Mouse (Mus musculus) midbrain, embryonic 11.5 days (tissue): ENCODE results near the gene Crtam. TPM values are rescaled to one million over a fixed set of nuclear protein-coding genes. Genes with fewer than 3 reads are reported as not detected.
A peak's percentile ranks its signal among the peaks of the same experiment; 100 is the strongest.

Source experiments
- ATAC-seq: fragments of 200-750 bp; cut with Nextera tagmentation; 2 replicates; pipeline ENCODE4 v1.8.0; 2017; ENCODE audit warnings: moderate TSS enrichment, moderate library complexity; ENCODE audit not compliant: low FRiP score
- DNase-seq: peaks from one replicate; pipeline ENCODE4 v3.0.0; 2015; ENCODE audit warnings: low spot score; ENCODE audit errors: missing footprints
- H3K27ac ChIP-seq: fragments of 300-500 bp; sonication (generic); 2 replicates; pipeline ENCODE4 v1.5.1; 2014; ENCODE audit warnings: low read depth, low read length
- H3K27me3 ChIP-seq: fragments of 300-500 bp; sonication (generic); 2 replicates; pipeline ENCODE4 v1.6.1; 2014; ENCODE audit warnings: mild to moderate bottlenecking, low read length, moderate library complexity, mixed read lengths; ENCODE audit not compliant: control insufficient read depth, insufficient read depth
- H3K36me3 ChIP-seq: fragments of 300-500 bp; sonication (generic); 2 replicates; pipeline ENCODE4 v1.6.1; 2014; ENCODE audit warnings: mild to moderate bottlenecking, low read length, moderate library complexity, mixed read lengths; ENCODE audit not compliant: control insufficient read depth, insufficient read depth
- H3K4me1 ChIP-seq: fragments of 300-500 bp; sonication (generic); 2 replicates; pipeline ENCODE4 v1.6.1; 2014; ENCODE audit warnings: low read length; ENCODE audit not compliant: control insufficient read depth, insufficient read depth
- H3K4me2 ChIP-seq: fragments of 300-500 bp; sonication (generic); 2 replicates; pipeline ENCODE4 v1.6.1; 2014; ENCODE audit warnings: mild to moderate bottlenecking, moderate library complexity
- H3K4me3 ChIP-seq: fragments of 300-500 bp; sonication (generic); 2 replicates; pipeline ENCODE4 v1.5.1; 2014; ENCODE audit warnings: low read depth, low read length
- H3K9ac ChIP-seq: fragments of 300-500 bp; sonication (generic); 2 replicates; pipeline ENCODE4 v1.6.1; 2014; ENCODE audit warnings: low read length
- H3K9me3 ChIP-seq: fragments of 300-500 bp; sonication (generic); 2 replicates; pipeline ENCODE4 v1.6.1; 2016; ENCODE audit warnings: low read length; ENCODE audit not compliant: control insufficient read depth
- WGBS: fragments of 180-500 bp; shearing (Covaris S2); extraction: QIAGEN DNeasy Blood & Tissue Kit; methylation state at CpG from one replicate; pipeline ENCODE4 v1.1.7; 2014; 5-methylcytosine and 5-hydroxymethylcytosine counted together
- polyA plus RNA-seq: library from polyadenylated mRNA; unstranded; fragments of >200 nt; fragmentation: Nextera tagmentation; extraction: Ambion mirVana; gene quantifications from 2 replicates; pipeline ENCODE4 v1.2.1, GENCODE M21; 2014

Crtam gene
- polyA plus RNA-seq, 1 experiment from 2014 or later, result 0.07 TPM

- H3K4me3 ChIP-seq, result no peak overlapping the region
- H3K9ac ChIP-seq, result no peak overlapping the region
- H3K27me3 ChIP-seq, result no peaks in the 10 kb centered on the region
- no peak overlapping the region for H3K27ac ChIP-seq
- 90% methylated on average over 3 of the region's 3 CpGs for WGBS
- no peaks in the 10 kb centered on the region for H3K4me1 ChIP-seq
- ATAC-seq (no peak), DNase-seq (no peak)
- no peaks in the 10 kb centered on the region for H3K9me3 ChIP-seq
- no peak overlapping the region for H3K4me2 ChIP-seq
- no peaks in the 10 kb centered on the region for H3K36me3 ChIP-seq
Observed at GRCm38 (mm10) chr9:40983758-40984157, 20.7 kb downstream of the Crtam start.

- DNase-seq, result no peak
- WGBS, result 40% methylated on average over 6 of the region's 6 CpGs
Observed at GRCm38 (mm10) chr9:40982480-40982879, 21.9 kb downstream of the Crtam start.

GRCm38 (mm10) chr9:40974042-40974801 lies 30.2 kb downstream of the Crtam start:
- WGBS, result 80% methylated on average over 11 of the region's 11 CpGs
- Histone ChIP-seq H3K4me3 (no peak overlapping the region), H3K27me3 (no peaks in the 10 kb centered on the region), H3K4me1 (no peaks in the 10 kb centered on the region), H3K36me3 (no peaks in the 10 kb centered on the region), H3K4me2 (no peak overlapping the region), H3K27ac (no peak overlapping the region), H3K9ac (no peak overlapping the region), H3K9me3 (no peaks in the 10 kb centered on the region)
- DNase-seq (no peak), ATAC-seq (no peak)

More at GRCm38 (mm10) chr9:40982480-40982879, 21.9 kb downstream of the Crtam start:
- Histone ChIP-seq H3K9ac (no peak overlapping the region), H3K27ac (no peak overlapping the region), H3K27me3 (no peaks in the 10 kb centered on the region), H3K9me3 (no peaks in the 10 kb centered on the region), H3K4me2 (no peak overlapping the region), H3K4me3 (no peak overlapping the region), H3K4me1 (no peaks in the 10 kb centered on the region), H3K36me3 (no peaks in the 10 kb centered on the region)
- no peak for ATAC-seq

- Histone ChIP-seq H3K27ac (no peak overlapping the region), H3K4me1 (peaks cover 9% of the 10 kb centered on the region), H3K4me3 (peak overlapping the region; percentile 51), H3K9ac (peak overlapping the region; percentile 66), H3K9me3 (no peaks in the 10 kb centered on the region), H3K36me3 (no peaks in the 10 kb centered on the region), H3K4me2 (peak overlapping the region; percentile 95), H3K27me3 (peaks cover 16% of the 10 kb centered on the region)
- DNase-seq, result no peak
- peak; percentile 33; the same call in 1 of the 2 replicates for ATAC-seq
- WGBS, result 12% methylated on average over 7 of the region's 7 CpGs
Observed at GRCm38 (mm10) chr9:40964418-40964714, 40.1 kb downstream of the Crtam start.

GRCm38 (mm10) chr9:40963586-40964417 lies 40.6 kb downstream of the Crtam start, which contains the start of gene Jhy:
Jhy (minus strand) TSS chr9:40964118.
- peaks cover 16% of the 10 kb centered on the region for H3K27me3 ChIP-seq
- under 1% methylated on average over 37 of the region's 51 CpGs for WGBS

GRCm38 (mm10) chr9:40961401-40961800 lies 43.0 kb downstream of the Crtam start:
- 72% methylated on average over 3 of the region's 3 CpGs for WGBS

More at GRCm38 (mm10) chr9:40963586-40964417, 40.6 kb downstream of the Crtam start, which contains the start of gene Jhy:
- Histone ChIP-seq H3K27ac (peak within 1 kb of the TSS; percentile 2; the same call in 1 of the 2 replicates), H3K4me1 (peaks cover 9% of the 10 kb centered on the region), H3K9ac (peak within 1 kb of the TSS; percentile 66), H3K36me3 (no peaks in the 10 kb centered on the region), H3K9me3 (no peaks in the 10 kb centered on the region), H3K4me2 (peak within 1 kb of the TSS; percentile 95), H3K4me3 (peak within 1 kb of the TSS; percentile 51)
- DNase-seq (peak; percentile 93), ATAC-seq (peak; percentile 80)

GRCm38 (mm10) chr9:40949039-40949615 lies 55.3 kb downstream of the Crtam start:
- 31% methylated on average over 18 of the region's 18 CpGs for WGBS
- Histone ChIP-seq H3K27ac (peak overlapping the region; percentile 18; the same call in 1 of the 2 replicates), H3K9me3 (no peaks in the 10 kb centered on the region), H3K4me1 (no peaks in the 10 kb centered on the region), H3K27me3 (no peaks in the 10 kb centered on the region), H3K36me3 (no peaks in the 10 kb centered on the region), H3K4me3 (no peak overlapping the region), H3K4me2 (peak overlapping the region; percentile 26), H3K9ac (peak overlapping the region; percentile 1; the same call in 1 of the 2 replicates)
- ATAC-seq (peak; percentile 77), DNase-seq (peak; percentile 86)

More at GRCm38 (mm10) chr9:40961401-40961800, 43.0 kb downstream of the Crtam start:
- H3K9me3 ChIP-seq, result no peaks in the 10 kb centered on the region
- H3K27me3 ChIP-seq, result peaks cover 16% of the 10 kb centered on the region
- H3K36me3 ChIP-seq, result no peaks in the 10 kb centered on the region
- no peak for ATAC-seq
- peaks cover 9% of the 10 kb centered on the region for H3K4me1 ChIP-seq
- H3K9ac ChIP-seq, result no peak overlapping the region
- DNase-seq, result no peak
- H3K4me2 ChIP-seq, result no peak overlapping the region
- no peak overlapping the region for H3K4me3 ChIP-seq
- no peak overlapping the region for H3K27ac ChIP-seq

GRCm38 (mm10) chr9:40948473-40948872 lies 56.0 kb downstream of the Crtam start:
- H3K27ac ChIP-seq, result 0 out of 2 replicates have a peak overlapping the region, but pooled peaks have one; percentile 18
- H3K36me3 ChIP-seq, result no peaks in the 10 kb centered on the region
- ATAC-seq, result no peak
- H3K4me3 ChIP-seq, result no peak overlapping the region
- no peaks in the 10 kb centered on the region for H3K4me1 ChIP-seq
- H3K9ac ChIP-seq, result no peak overlapping the region
- WGBS, result 94% methylated on average over 6 of the region's 6 CpGs
- DNase-seq, result peak; percentile 84
- no peaks in the 10 kb centered on the region for H3K9me3 ChIP-seq
- no peak overlapping the region for H3K4me2 ChIP-seq
- H3K27me3 ChIP-seq, result no peaks in the 10 kb centered on the region
